Mouse (Mus musculus) limb, embryonic 11.5 days (tissue): ENCODE results near the gene Ift52. TPM values are rescaled to one million over a fixed set of nuclear protein-coding genes. Genes with fewer than 3 reads are reported as not detected.
A peak's percentile ranks its signal among the peaks of the same experiment; 100 is the strongest.
"Not testable (repeated sequence)": the region's sequence is repeated elsewhere in the genome, so short reads cannot be mapped to it uniquely, and the experiment has no call there.

Experiments
- ATAC-seq: fragments of 200-750 bp; cut with Nextera tagmentation; 2 replicates; pipeline ENCODE4 v1.8.0; 2017; ENCODE audit warnings: low read depth; ENCODE audit not compliant: insufficient number of reproducible peaks, low FRiP score, low TSS enrichment
- DNase-seq: peaks from one replicate; pipeline ENCODE4 v3.0.0-alpha.2; 2015; ENCODE audit warnings: low spot score
- H3K27ac ChIP-seq: fragments of 300-500 bp; sonication (generic); replicated peaks from 2 replicates; pipeline ENCODE4 v1.5.1; 2014; ENCODE audit warnings: low read depth, mild to moderate bottlenecking, low read length
- H3K27me3 ChIP-seq: fragments of 300-500 bp; sonication (generic); 2 replicates; pipeline ENCODE4 v1.6.1; 2014; ENCODE audit warnings: mild to moderate bottlenecking, low read length, mixed read lengths; ENCODE audit not compliant: control insufficient read depth, insufficient read depth
- H3K36me3 ChIP-seq: fragments of 300-500 bp; sonication (generic); 2 replicates; pipeline ENCODE4 v1.6.1; 2014; ENCODE audit warnings: mild to moderate bottlenecking, low read length, moderate library complexity, mixed read lengths; ENCODE audit not compliant: control insufficient read depth, insufficient read depth
- H3K4me1 ChIP-seq: fragments of 300-500 bp; sonication (generic); 2 replicates; pipeline ENCODE4 v1.6.1; 2014; ENCODE audit warnings: low read length, mixed read lengths; ENCODE audit not compliant: control insufficient read depth, insufficient read depth
- H3K4me2 ChIP-seq: fragments of 300-500 bp; sonication (generic); 2 replicates; pipeline ENCODE4 v1.6.1; 2014; ENCODE audit warnings: low read depth, mild to moderate bottlenecking, moderate library complexity; ENCODE audit not compliant: severe bottlenecking
- H3K4me3 ChIP-seq: fragments of 300-500 bp; sonication (generic); 2 replicates; pipeline ENCODE4 v1.5.1; 2014; ENCODE audit warnings: low read depth, low read length
- H3K9ac ChIP-seq: fragments of 300-500 bp; sonication (generic); 2 replicates; pipeline ENCODE4 v1.6.1; 2014; ENCODE audit warnings: mild to moderate bottlenecking, low read length
- H3K9me3 ChIP-seq: fragments of 300-500 bp; sonication (generic); 2 replicates; pipeline ENCODE4 v1.6.1; 2016; ENCODE audit warnings: low read length; ENCODE audit not compliant: control insufficient read depth
- WGBS: fragments of 180-500 bp; shearing (Covaris S2); extraction: QIAGEN DNeasy Blood & Tissue Kit; methylation state at CpG from one replicate; pipeline ENCODE4 v1.1.7; 2014; 5-methylcytosine and 5-hydroxymethylcytosine counted together
- polyA plus RNA-seq: library from polyadenylated mRNA; unstranded; fragments of >200 nt; fragmentation: Nextera tagmentation; extraction: Ambion mirVana; gene quantifications from 2 replicates; pipeline ENCODE4 v1.2.1, GENCODE M21; 2014

Ift52 gene
- polyA plus RNA-seq, 1 experiment from 2014 or later = 55.8 TPM

- H3K9ac ChIP-seq = peak overlapping the region; percentile 72
- peak overlapping the region; percentile 91 for H3K4me2 ChIP-seq
- H3K27ac ChIP-seq = no peak overlapping the region
- no peaks in the 10 kb centered on the region for H3K27me3 ChIP-seq
- H3K36me3 ChIP-seq = no peaks in the 10 kb centered on the region
- no peak for ATAC-seq
- no peaks in the 10 kb centered on the region for H3K9me3 ChIP-seq
- H3K4me3 ChIP-seq = peak overlapping the region; percentile 79
- WGBS = 39% methylated on average over 5 of the region's 5 CpGs
- peaks cover 8% of the 10 kb centered on the region for H3K4me1 ChIP-seq
- DNase-seq = peak; percentile 28
Observed at GRCm38 (mm10) chr2:163055715-163056114, 38.6 kb downstream of the Ift52 start.

GRCm38 (mm10) chr2:163056584-163056983 lies 39.4 kb downstream of the Ift52 start:
- WGBS = 95% methylated on average over 9 of the region's 9 CpGs
- Histone ChIP-seq H3K9ac (no peak overlapping the region), H3K27me3 (no peaks in the 10 kb centered on the region), H3K36me3 (no peaks in the 10 kb centered on the region), H3K9me3 (no peaks in the 10 kb centered on the region), H3K4me1 (peaks cover 8% of the 10 kb centered on the region), H3K4me3 (no peak overlapping the region), H3K4me2 (no peak overlapping the region), H3K27ac (no peak overlapping the region)
- ATAC-seq (no peak), DNase-seq (no peak)

GRCm38 (mm10) chr2:163058981-163059380 lies 41.8 kb downstream of the Ift52 start:
- not testable (repeated sequence) for H3K27ac ChIP-seq, H3K4me3 ChIP-seq, H3K9me3 ChIP-seq, ATAC-seq, DNase-seq, H3K9ac ChIP-seq, H3K4me2 ChIP-seq, H3K4me1 ChIP-seq, H3K27me3 ChIP-seq, H3K36me3 ChIP-seq
- WGBS = 89% methylated on average over 6 of the region's 7 CpGs

DNA sequence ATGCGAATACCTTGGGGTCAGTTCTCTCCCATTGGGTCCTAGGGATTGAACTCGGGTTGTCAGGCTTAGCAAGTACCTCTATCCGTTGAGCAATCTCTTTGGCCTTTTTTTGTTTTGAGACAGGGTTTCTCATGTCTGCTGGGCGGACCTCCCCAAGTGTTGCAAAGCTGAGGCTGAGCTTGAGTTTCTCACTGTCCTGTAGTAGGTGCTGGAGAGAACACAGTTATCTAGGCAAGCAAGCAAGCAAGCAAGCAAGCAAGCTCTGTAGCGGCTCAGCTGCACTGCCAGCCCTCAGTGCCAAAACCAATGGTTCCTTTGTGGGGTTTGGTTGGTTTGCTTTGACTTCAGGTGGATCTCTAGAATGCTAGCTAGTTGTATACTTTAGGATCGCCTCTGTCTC lies 43.5 kb downstream of the Ift52 start:
- DNase-seq (no peak), ATAC-seq (no peak)
- WGBS = 83% methylated on average over 6 of the region's 6 CpGs
- no peak overlapping the region for H3K27ac ChIP-seq
- peaks cover 9% of the 10 kb centered on the region for H3K36me3 ChIP-seq
- H3K9me3 ChIP-seq = no peaks in the 10 kb centered on the region
- no peaks in the 10 kb centered on the region for H3K27me3 ChIP-seq
- no peak overlapping the region for H3K4me3 ChIP-seq
- H3K9ac ChIP-seq = no peak overlapping the region
- no peak overlapping the region for H3K4me2 ChIP-seq
- H3K4me1 ChIP-seq = peaks cover 4% of the 10 kb centered on the region

- Histone ChIP-seq H3K4me2 (no peak overlapping the region), H3K27me3 (no peaks in the 10 kb centered on the region), H3K9ac (no peak overlapping the region), H3K27ac (no peak overlapping the region), H3K4me1 (no peaks in the 10 kb centered on the region), H3K36me3 (peaks cover 9% of the 10 kb centered on the region), H3K4me3 (no peak overlapping the region), H3K9me3 (no peaks in the 10 kb centered on the region)
- DNase-seq (no peak), ATAC-seq (no peak)
- 82% methylated on average over 8 of the region's 8 CpGs for WGBS
Observed at GRCm38 (mm10) chr2:163061203-163062118, 44.3 kb downstream of the Ift52 start.

DNA sequence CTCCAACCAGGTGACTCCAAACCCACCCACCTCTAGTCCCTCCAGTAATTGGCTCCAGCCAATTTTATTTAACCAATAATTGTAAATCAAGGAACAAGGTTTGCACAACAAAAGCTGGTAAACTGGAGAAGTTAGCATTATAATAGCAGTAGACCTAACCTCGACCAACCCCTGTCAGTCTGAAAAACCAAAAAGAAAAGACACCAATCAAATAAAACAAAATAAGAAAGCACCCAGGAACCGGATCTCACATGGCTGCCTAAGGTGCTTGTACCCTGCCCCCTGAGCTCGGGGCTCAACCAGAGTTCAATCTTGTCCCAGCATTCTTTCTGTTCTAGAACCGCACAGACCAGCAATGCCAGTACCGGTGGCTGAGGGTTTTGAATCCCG lies 45.0 kb downstream of the Ift52 start:
- Histone ChIP-seq H3K27ac (no peak overlapping the region), H3K9me3 (no peaks in the 10 kb centered on the region), H3K4me1 (no peaks in the 10 kb centered on the region), H3K9ac (no peak overlapping the region), H3K36me3 (peaks cover 9% of the 10 kb centered on the region), H3K4me2 (no peak overlapping the region), H3K4me3 (no peak overlapping the region), H3K27me3 (no peaks in the 10 kb centered on the region)
- DNase-seq (no peak), ATAC-seq (no peak)
- 80% methylated on average over 6 of the region's 6 CpGs for WGBS

DNA sequence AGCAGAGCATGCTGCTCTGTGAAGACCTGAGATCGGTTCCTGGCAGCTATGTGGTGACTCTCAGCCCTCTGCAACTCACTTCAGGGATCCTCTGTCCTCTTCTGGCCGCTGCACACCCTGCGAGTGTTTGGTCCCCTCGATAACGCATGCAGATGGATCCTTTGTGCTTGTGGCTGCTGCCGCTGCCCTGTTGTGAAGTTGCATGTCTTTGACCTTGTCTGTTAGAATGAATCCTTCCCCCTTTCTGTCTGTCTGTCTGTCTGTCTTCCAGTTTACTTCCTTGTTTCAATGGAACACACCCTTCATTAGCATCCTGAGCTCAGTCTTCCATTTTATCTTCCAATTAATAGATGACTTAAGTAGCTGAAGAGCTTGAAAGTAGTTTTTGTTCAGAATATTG lies 49.2 kb downstream of the Ift52 start:
- no peak overlapping the region for H3K4me3 ChIP-seq
- no peaks in the 10 kb centered on the region for H3K27me3 ChIP-seq
- H3K9me3 ChIP-seq = no peaks in the 10 kb centered on the region
- no peaks in the 10 kb centered on the region for H3K4me1 ChIP-seq
- ATAC-seq (no peak), DNase-seq (no peak)
- no peak overlapping the region for H3K9ac ChIP-seq
- peaks cover 15% of the 10 kb centered on the region for H3K36me3 ChIP-seq
- WGBS = 88% methylated on average over 6 of the region's 6 CpGs
- no peak overlapping the region for H3K27ac ChIP-seq
- H3K4me2 ChIP-seq = no peak overlapping the region

DNA sequence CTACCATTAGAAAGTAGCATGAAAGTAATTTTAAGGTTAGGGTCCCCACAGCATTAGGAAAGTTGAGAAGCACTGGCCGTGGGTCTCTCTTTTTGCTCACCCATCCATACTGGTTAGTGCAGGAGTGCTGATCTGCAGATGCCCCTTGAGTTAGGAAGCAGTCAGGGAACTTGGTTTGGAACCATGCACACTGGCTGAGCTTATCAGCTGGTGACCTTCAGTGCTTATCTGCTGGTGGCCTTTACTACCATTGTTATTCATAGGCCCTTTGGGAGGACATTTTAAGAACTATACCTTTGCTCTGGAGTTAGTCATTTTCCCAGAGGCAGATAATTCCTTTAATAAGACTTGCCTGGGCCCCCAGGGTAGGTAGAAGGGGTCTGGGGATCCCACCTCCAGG lies 50.1 kb downstream of the Ift52 start:
- Histone ChIP-seq H3K4me1 (no peaks in the 10 kb centered on the region), H3K4me3 (no peak overlapping the region), H3K27ac (no peak overlapping the region), H3K9me3 (no peaks in the 10 kb centered on the region), H3K36me3 (peaks cover 17% of the 10 kb centered on the region), H3K27me3 (no peaks in the 10 kb centered on the region), H3K9ac (no peak overlapping the region), H3K4me2 (no peak overlapping the region)
- DNase-seq = no peak
- WGBS = 91% methylated on average over 1 of the region's 1 CpGs
- no peak for ATAC-seq
